Mouse (Mus musculus) CH12.LX (cell line): ENCODE measurements around the gene Itln1. TPM values are rescaled to one million over a fixed set of nuclear protein-coding genes. Genes with fewer than 3 reads are reported as not detected.

Source experiments
- DNase-seq: peaks from one replicate; pipeline ENCODE4 v3.0.0-alpha.2; 2013; ENCODE audit errors: extremely low read depth
- H3K27ac ChIP-seq: 2 replicates; pipeline ENCODE4 v1.5.1; 2012; ENCODE audit warnings: low read depth, mild to moderate bottlenecking, control low read depth, moderate library complexity; ENCODE audit not compliant: insufficient read depth
- H3K27me3 ChIP-seq: replicated peaks from 2 replicates; pipeline ENCODE3; 2012; ENCODE audit warnings: inconsistent platforms
- H3K36me3 ChIP-seq, 2 experiments: replicated peaks in 1 of 2; 2 replicates each; pipeline versions ENCODE3 to v1.6.1; 2012; ENCODE audit warnings: inconsistent platforms in 1 of 2, low read length in 1 of 2, mild to moderate bottlenecking in 1 of 2, mixed read lengths in 1 of 2, moderate library complexity in 1 of 2; ENCODE audit not compliant: control insufficient read depth in 1 of 2, insufficient read depth in 1 of 2
- H3K4me1 ChIP-seq, 2 experiments: 2 replicates each; pipeline ENCODE4 v1.6.1; 2012; ENCODE audit warnings: inconsistent platforms in 1 of 2, moderate library complexity in 1 of 2; ENCODE audit not compliant: insufficient read depth in 2 of 2, control insufficient read depth in 1 of 2
- H3K4me2 ChIP-seq: 2 replicates; pipeline ENCODE4 v1.6.1; 2012; ENCODE audit warnings: low read depth, mild to moderate bottlenecking, control low read depth; ENCODE audit not compliant: poor library complexity, insufficient read depth, severe bottlenecking
- H3K4me3 ChIP-seq, 3 experiments: fragments of 150-350 bp in 1 of 3; sonication (generic) in 1 of 3; replicated peaks in 1 of 3; 2 replicates each; pipeline versions ENCODE3 to v1.5.1; 2011 to 2012; ENCODE audit warnings: low read depth in 2 of 3, low read length in 2 of 3, mild to moderate bottlenecking in 2 of 3, moderate library complexity in 2 of 3, control low read depth in 1 of 3, improper control_type of control experiment in 1 of 3, inconsistent platforms in 1 of 3, mixed read lengths in 1 of 3; ENCODE audit not compliant: poor library complexity in 1 of 3
- H3K79me2 ChIP-seq: replicated peaks from 2 replicates; pipeline ENCODE4 v1.6.1; 2012; ENCODE audit warnings: mild to moderate bottlenecking, moderate library complexity; ENCODE audit not compliant: control insufficient read depth, poor library complexity, insufficient read depth, severe bottlenecking; ENCODE audit errors: extremely low read depth
- H3K9ac ChIP-seq: 2 replicates; pipeline ENCODE4 v1.6.1; 2012; ENCODE audit warnings: low read depth, mild to moderate bottlenecking, control low read depth, moderate library complexity; ENCODE audit not compliant: insufficient read depth
- H3K9me3 ChIP-seq: replicated peaks from 2 replicates; pipeline ENCODE3; 2012; ENCODE audit warnings: low read length, inconsistent platforms, mixed read lengths
- CTCF ChIP-seq, 2 experiments: IDR thresholded peaks in 1 of 2; conservative IDR thresholded peaks in 1 of 2; 2 replicates each; pipeline ENCODE4 v1.5.1; 2011 to 2012; ENCODE audit warnings: low read depth in 2 of 2, low read length in 2 of 2, improper control_type of control experiment in 1 of 2, inconsistent platforms in 1 of 2, mild to moderate bottlenecking in 1 of 2, moderate library complexity in 1 of 2
- E2F4 ChIP-seq: IDR thresholded peaks from 2 replicates; pipeline ENCODE4 v1.6.1; 2011; ENCODE audit warnings: low read depth, low read length, improper control_type of control experiment; ENCODE audit not compliant: insufficient replicate concordance
- EP300 ChIP-seq: IDR thresholded peaks from 2 replicates; pipeline ENCODE4 v1.6.1; 2011; ENCODE audit warnings: low read length, improper control_type of control experiment
- GABPA ChIP-seq: IDR thresholded peaks from 2 replicates; pipeline ENCODE4 v1.6.1; 2012; ENCODE audit warnings: low read depth, low read length, improper control_type of control experiment, inconsistent platforms; ENCODE audit not compliant: insufficient replicate concordance
- KAT2A ChIP-seq: IDR thresholded peaks from 2 replicates; pipeline ENCODE4 v1.6.1; 2012; ENCODE audit warnings: low read length, improper control_type of control experiment, inconsistent platforms; ENCODE audit not compliant: insufficient replicate concordance
- MAX ChIP-seq: IDR thresholded peaks from 2 replicates; pipeline ENCODE4 v1.6.1; 2011; ENCODE audit warnings: low read length, improper control_type of control experiment
- RAD21 ChIP-seq: IDR thresholded peaks from 2 replicates; pipeline ENCODE4 v1.6.1; 2011; ENCODE audit warnings: low read depth, mild to moderate bottlenecking, low read length, improper control_type of control experiment, moderate library complexity
- SIN3A ChIP-seq: IDR thresholded peaks from 2 replicates; pipeline ENCODE4 v1.6.1; 2012; ENCODE audit warnings: low read length, improper control_type of control experiment, inconsistent platforms
- SMC3 ChIP-seq: IDR thresholded peaks from 2 replicates; pipeline ENCODE4 v1.6.1; 2011; ENCODE audit warnings: low read depth, low read length, improper control_type of control experiment
- UBTF ChIP-seq: IDR thresholded peaks from 2 replicates; pipeline ENCODE4 v1.6.1; 2012; ENCODE audit warnings: low read depth, mild to moderate bottlenecking, inconsistent platforms, low read length, improper control_type of control experiment, moderate library complexity
- USF2 ChIP-seq: conservative IDR thresholded peaks from 2 replicates; pipeline ENCODE4 v1.6.1; 2011; ENCODE audit warnings: low read depth, low read length, improper control_type of control experiment
- ZC3H11A ChIP-seq: IDR thresholded peaks from 2 replicates; pipeline ENCODE4 v1.6.1; 2012; ENCODE audit warnings: low read depth, mild to moderate bottlenecking, inconsistent platforms, low read length, improper control_type of control experiment
- ZMIZ1 ChIP-seq: IDR thresholded peaks from 2 replicates; pipeline ENCODE4 v1.6.1; 2012; ENCODE audit warnings: low read depth, mild to moderate bottlenecking, inconsistent platforms, low read length, improper control_type of control experiment
- dilution Hi-C: fragments of 300-500 bp; cut with MboI; formaldehyde crosslinking; loops from 2 replicates; pipeline ENCODE4 v1.14.3; 2020; ENCODE audit warnings: low sequenced_read_pairs; ENCODE audit not compliant: extremely low pct_unique_long_range_greater_than_20kb, extremely low pct_ligation_motif_present
- in situ Hi-C: fragments of 300-500 bp; cut with MboI; formaldehyde crosslinking; loops from 3 replicates; pipeline ENCODE4 v1.14.3; 2019; ENCODE audit warnings: low sequenced_read_pairs, low pct_ligation_motif_present, low pct_unique_long_range_greater_than_20kb, mixed read lengths
- polyA plus RNA-seq: library from polyadenylated mRNA; unstranded; fragments of >175 nt; gene quantifications from 2 replicates; pipeline ENCODE4 v1.2.1, GENCODE M21; 2012; ENCODE audit warnings: low read depth; ENCODE audit not compliant: insufficient read length
- total RNA-seq, 2 experiments: library from RNA; depleted of rRNA; stranded (reverse); fragments of 300-350 nt in 1 of 2; fragments of >200 nt in 1 of 2; gene quantifications; 2 replicates each; pipeline ENCODE4 v1.2.3; 2012 to 2014

The Itln1 gene
- total and polyA plus RNA-seq, 3 experiments = not detected

DNA sequence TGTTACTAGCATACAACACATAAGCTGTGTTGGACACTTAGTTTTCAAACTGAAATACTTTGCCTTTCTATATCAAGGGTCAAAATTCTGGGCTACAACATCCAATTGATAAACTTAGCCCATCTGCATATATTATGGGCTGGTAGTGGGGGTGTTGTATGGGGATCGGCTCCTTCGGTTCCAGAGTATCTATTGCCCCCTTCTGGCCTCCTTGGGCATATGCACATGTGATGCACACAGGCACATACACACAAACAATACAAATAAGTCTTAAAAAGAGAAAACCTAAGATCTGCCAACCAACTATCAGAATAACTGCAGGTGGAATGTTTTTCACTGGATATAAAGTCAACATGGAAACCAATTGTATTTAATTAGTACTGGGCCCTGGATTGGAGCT is 21.9 kb downstream of the Itln1 start:
- TF ChIP-seq RAD21 (peak; percentile 44), MAX (no peak), CTCF (conservative IDR thresholded peaks at IDR 0.05 in 1 of 2, IDR thresholded peaks at IDR 0.05 in 1 of 2; ENCODE audit: low read depth in 2 of 2, low read length in 2 of 2) (peak in 1 of 2 experiments; percentile 48; a peak in 2 of 4 replicates)
- TF ChIP-seq, all 38 proteins: peak for 2

DNA sequence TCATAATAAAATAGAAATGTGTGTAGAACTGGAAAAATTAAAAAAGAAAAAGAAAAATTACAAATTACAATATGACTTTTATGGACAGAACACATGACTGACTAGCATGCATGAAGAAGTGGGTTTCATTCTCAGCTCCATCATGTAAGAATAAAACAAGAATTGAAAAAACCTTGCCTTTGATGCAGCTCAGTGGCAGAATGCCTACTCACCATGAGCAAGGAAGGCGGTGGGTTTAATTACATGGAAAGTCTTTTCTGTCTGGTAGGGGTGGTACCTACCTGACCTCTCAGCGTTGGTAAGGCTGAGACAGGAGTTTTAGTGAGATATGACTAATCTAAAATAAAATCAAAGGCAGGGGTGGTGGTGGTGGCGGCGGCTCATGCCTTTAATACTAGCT is 30.5 kb downstream of the Itln1 start:
- H3K9me3 ChIP-seq = peaks cover 9% of the 10 kb centered on the region
- no peaks in the 10 kb centered on the region for H3K27me3 ChIP-seq
- peaks cover 0 to 28% of the 10 kb centered on the region in 2 experiments; a peak in 2 of 4 replicates for H3K4me1 ChIP-seq
- H3K4me2 ChIP-seq = peak overlapping the region; percentile 77
- in situ Hi-C loops = loop anchor here (5.0 kb wide), 1 partner anchor 63 kb away; no protein-coding TSS in a partner anchor
- 0 out of 2 replicates have a peak, but pooled peaks cover 3% of the 10 kb centered on the region for H3K79me2 ChIP-seq
- TF ChIP-seq GABPA (no peak), USF2 (no peak), UBTF (no peak), ZMIZ1 (no peak), E2F4 (no peak), EP300 (no peak), SIN3A (no peak), SMC3 (no peak), ZC3H11A (no peak), KAT2A (no peak)
- dilution Hi-C loops = no loop called here
- peaks cover 0 to 2% of the 10 kb centered on the region in 2 experiments for H3K36me3 ChIP-seq
- no peak for DNase-seq
- no peak overlapping the region for H3K27ac ChIP-seq
- H3K9ac ChIP-seq = peak overlapping the region; percentile 59
- H3K4me3 ChIP-seq = peak overlapping the region in 2 of 3 experiments; percentile 21 to 67

More for the DNA sequence above, 21.9 kb downstream of the Itln1 start:
- peaks cover 3% of the 10 kb centered on the region for H3K27me3 ChIP-seq
- DNase-seq = no peak
- in situ Hi-C loops = no loop called here
- no peak overlapping the region for H3K4me3 ChIP-seq
- H3K9ac ChIP-seq = no peak overlapping the region
- no peaks in the 10 kb centered on the region for H3K79me2 ChIP-seq
- no peak overlapping the region for H3K27ac ChIP-seq
- no peak overlapping the region for H3K4me2 ChIP-seq
- no peaks in the 10 kb centered on the region for H3K36me3 ChIP-seq
- H3K9me3 ChIP-seq = peaks cover 3% of the 10 kb centered on the region
- dilution Hi-C loops = no loop called here
- no peaks in the 10 kb centered on the region for H3K4me1 ChIP-seq
